Mouse (Mus musculus): ENCODE measurements at regions not wholly inside any gene's neighbourhood (a gene's known extent, or its start where the extent isn't known, plus 50 kb on each side); places are given as distances from the start of the nearest gene placed in this dataset.
A peak's percentile ranks its signal among the peaks of the same experiment; 100 is the strongest.
"Not testable (repeated sequence)": the region's sequence is repeated elsewhere in the genome, so short reads cannot be mapped to it uniquely, and the experiment has no call there.

- DNase-seq, result no peak
Observed at GRCm38 (mm10) chr1:105900158-105900557, 90.0 kb upstream of the Zcchc2 start.

GRCm38 (mm10) chr1:105900920-105901319, 89.3 kb upstream of the Zcchc2 start:
- DNase-seq, result no peak

GRCm38 (mm10) chr1:105903286-105904115, 86.7 kb upstream of the Zcchc2 start:
- no peak for DNase-seq

GRCm38 (mm10) chr1:105904737-105905136, 85.5 kb upstream of the Zcchc2 start:
- no peak for DNase-seq

GRCm38 (mm10) chr1:105905785-105906426, 84.3 kb upstream of the Zcchc2 start:
- no peak for DNase-seq

DNA sequence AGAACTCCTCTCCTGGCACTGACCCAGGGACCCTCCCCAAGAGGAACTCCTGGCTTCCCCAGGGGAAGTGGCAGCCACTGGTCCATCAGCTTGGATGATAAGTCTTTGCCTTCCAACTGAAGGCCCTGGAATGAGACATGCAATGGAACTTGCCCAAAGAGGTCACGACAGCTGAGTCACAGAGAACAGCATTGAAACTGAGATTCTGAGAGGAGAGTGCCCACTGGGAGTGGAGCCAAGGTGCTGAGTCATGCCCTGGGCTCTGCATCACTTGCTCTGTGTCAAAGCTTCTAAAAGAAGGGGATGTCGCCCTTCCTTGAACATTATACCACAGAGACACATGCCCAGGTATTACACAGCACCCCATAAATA, 83.8 kb upstream of the Zcchc2 start:
- peak; percentile 74 for DNase-seq

- DNase-seq, result peak; percentile 41
Observed at GRCm38 (mm10) chr1:105908029-105908876, 82.0 kb upstream of the Zcchc2 start.

DNA sequence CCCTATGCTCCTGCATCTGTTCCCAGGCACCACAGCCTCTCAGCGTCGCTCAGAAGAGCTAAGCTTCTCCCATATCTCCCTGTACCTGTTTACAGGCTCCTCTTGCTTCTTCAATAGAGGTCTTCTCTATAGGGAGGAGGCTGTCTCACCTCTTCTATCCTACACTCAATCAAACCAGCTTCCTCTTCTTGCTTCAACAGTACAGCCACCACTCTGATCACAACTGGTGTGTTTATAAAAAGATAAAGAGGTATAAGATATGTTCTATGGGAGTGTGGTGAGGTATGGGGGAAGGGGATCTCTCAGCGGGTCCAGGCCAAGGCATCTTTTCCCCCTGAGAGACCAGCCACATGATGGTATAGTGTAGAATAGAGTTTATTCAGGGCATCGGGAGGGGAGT, 81.1 kb upstream of the Zcchc2 start:
- no peak for DNase-seq

DNA sequence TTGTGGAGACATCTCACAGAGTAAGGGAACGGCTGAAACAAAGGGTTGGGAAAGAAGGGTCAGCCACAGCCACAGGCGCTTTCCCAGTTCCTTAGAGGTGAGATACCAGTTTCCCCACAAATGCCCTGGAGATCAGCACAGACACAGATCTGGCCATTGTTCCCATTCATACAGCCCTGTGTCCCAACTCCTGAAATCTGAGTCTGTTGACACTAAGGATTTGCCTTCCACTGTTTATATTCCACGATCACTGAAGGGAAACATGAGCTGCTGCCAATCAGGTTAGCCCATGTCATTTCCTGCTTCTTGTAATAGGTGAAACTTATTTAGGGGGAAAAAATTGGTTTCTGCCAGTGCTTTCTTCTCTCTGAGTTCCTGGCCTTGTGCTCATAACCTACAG, 78.5 kb upstream of the Zcchc2 start:
- DNase-seq, result no peak

DNA sequence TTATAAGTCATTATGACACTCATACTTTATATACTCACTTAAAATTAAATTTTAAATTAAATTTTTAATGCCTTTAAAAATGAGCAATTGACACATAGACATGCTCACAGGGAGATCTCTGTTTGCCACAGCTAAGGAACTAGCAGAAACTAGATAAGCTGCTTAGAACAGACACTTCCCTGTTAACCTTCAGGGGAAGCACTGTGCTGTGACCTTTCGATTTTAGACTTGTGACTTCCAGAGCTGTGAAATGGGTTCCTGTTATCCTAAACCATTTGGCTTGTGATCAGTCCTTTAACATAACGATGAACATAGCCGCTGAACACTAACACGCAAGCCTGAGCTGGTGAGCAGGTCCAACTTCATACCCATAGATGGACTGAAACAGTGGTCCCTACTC, 68.4 kb upstream of the Zcchc2 start:
- no peak for DNase-seq

- DNase-seq, result no peak
Observed at GRCm38 (mm10) chr1:105922586-105922985, 67.6 kb upstream of the Zcchc2 start.

DNA sequence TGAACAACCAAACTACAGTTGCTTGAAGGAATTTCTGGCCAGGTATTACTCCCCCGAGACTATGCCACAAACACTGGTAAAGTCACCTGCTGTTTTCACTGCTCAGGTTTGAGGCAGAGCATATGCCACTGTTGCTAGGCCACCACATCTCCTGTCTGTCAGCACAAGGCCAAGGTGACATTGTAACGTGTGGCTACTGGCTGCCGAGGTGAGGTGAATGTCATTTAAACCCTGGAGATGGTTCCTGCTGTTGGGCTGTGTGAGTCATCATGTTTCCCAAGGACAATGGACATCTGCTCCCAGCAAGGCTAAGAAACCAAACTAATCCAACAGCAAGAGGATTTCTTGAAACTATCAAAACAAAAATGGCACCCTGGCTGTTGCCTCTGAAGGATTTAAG, 67.2 kb upstream of the Zcchc2 start:
- DNase-seq, result no peak

- no peak for DNase-seq
Observed at GRCm38 (mm10) chr1:105925617-105926370, 64.4 kb upstream of the Zcchc2 start.

DNA sequence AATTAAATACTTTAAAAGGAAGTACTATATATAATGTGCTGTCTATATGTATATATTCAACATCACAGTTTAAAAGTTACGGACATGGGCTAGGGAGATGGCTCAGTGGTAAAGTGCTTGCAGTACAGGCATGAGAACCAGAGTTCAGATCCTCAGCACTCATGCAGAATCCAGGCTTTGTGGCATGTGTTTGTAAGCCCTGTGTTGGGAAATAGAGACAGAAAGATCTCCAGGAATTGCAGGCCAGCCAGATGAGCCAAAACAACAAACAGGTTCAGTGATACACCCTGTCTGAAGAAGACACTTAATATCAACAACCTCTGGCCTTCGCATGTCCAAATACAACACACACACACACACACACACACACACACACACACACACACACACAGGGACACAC, 63.3 kb upstream of the Zcchc2 start:
- DNase-seq, result no peak

- DNase-seq, result no peak
Observed at GRCm38 (mm10) chr1:105930841-105931240, 59.4 kb upstream of the Zcchc2 start.

DNA sequence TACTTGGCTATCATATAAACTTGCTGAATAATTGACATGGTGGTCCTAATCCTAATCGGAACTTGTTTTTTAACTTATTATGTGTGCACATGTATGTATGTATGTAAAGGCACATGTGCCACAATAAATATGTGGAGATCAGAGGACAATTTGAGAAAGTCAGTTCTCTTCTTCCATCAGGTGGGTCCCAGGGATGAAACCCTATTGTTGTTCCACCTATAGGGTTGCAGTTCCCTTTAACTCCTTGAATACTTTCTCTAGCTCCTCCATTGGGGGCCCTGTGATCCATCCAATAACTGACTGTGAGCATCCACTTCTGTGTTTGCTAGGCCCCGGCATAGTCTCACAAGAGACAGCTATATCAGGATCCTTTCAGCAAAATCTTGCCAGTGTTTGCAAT, 56.0 kb upstream of the Zcchc2 start:
- DNase-seq, result not testable (repeated sequence)
